Mouse (Mus musculus) MEL (cell line): ENCODE measurements around the gene Gm29609.

ENCODE experiments used
- JUND ChIP-seq: IDR thresholded peaks from 2 replicates; pipeline ENCODE4 v1.6.1; 2011; ENCODE audit warnings: low read depth, mild to moderate bottlenecking, improper control_type of control experiment, low read length
- MAX ChIP-seq: IDR thresholded peaks from 2 replicates; pipeline ENCODE4 v1.6.1; 2011; ENCODE audit warnings: low read length, improper control_type of control experiment

DNA sequence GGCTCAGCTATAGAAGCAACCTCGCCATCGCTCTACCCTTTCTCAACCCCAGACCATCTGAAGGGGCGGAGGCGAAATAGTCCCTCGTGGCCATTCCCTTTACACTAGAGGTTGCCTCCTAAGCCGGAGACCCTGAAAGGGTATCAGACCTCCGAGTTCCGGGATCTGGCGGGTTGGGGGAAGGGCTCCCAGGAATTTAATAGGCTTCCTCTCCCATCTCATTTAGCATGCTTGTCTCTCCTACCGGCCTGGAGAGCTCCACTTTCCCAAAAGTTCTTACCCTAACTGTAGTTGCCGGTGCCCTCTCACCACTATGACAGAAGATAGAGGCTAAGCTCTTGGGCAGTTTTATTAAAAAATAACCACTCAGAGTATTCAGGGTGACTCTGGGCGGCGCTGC is 42.1 kb downstream of the Gm29609 start:
- TF ChIP-seq JUND (no peak), MAX (no peak)
